Mouse (Mus musculus): ENCODE data around the gene Tmed2.

DNA sequence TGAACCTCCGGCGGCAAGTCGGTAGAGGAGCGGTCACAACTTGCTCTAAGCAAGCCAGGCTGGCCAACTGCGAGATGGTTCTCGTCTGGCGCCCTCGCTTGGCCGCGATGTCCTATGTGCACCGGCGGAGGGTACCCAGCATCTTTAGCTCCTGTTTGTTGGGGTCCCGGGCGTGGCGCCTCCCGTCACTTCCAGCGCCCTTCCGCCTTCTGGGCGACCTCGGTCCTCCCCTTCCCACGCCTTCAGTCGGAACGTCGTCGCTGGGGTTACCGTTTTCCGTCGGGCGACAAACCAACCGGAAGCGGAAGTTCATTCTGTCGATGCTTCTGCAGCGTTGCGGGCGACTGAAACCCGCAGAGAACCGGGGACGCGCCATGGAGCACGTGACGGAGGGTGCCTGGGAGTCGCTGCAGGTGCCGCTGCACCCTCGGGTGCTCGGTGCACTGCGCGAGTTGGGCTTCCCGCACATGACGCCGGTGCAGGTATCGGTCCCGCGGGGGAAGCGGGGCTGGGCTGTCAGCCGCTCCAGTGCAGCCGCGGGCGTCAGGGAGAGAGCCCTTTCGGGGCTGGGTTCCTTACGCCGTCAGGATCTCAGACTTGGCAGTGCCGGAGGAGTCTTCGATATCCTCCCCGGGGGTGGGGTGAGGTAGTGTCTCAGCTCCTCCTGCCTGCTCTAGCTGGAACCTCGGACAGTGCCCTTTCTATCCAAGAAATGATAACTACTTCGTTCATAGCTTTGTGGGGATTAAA, 12.2 kb downstream of the Tmed2 start, which contains the start of gene Ddx55:
- no peak for TF ChIP-seq CTCF (IDR thresholded peaks at IDR 0.05; ENCODE audit: control insufficient read depth, insufficient read depth, insufficient replicate concordance, low read depth, low read length)
- TF ChIP-seq POLR2A (IDR thresholded peaks at IDR 0.05; ENCODE audit: control insufficient read depth, low read depth, low read length) = peak; percentile 86
